Mouse (Mus musculus): ENCODE results near the gene Hoxd12.

Gene Hoxd12

DNA sequence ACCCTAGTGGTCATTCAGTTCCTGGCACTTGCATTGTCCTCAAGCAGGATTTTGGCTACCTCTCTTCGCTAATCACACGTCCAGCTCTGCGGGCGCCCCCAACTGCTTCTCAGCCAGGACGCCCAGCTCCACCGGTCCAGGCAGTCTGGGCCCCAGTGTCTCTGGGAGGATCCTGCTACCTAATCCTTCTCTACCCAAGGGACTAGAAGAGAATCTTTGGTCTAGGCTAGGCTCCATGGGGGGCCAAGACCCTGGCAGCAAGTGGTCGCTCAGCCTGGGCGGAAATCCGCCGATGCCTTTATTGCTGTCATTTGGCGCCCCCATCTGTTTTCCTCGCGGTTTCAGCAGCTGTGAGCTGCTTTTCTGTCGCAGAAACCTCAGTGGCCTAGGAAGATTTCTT, 13.1 kb upstream of the Hoxd12 start:
- in situ Hi-C loops (cut with MboI, MseI), result loop anchor here (10.0 to 25.0 kb wide), 3 partner anchors 367 to 1074 kb away; partner anchors contain the start of gene Chrna1

GRCm38 (mm10) chr2:74663291-74663925, 11.4 kb upstream of the Hoxd12 start:
- in situ Hi-C loops (cut with MboI, MseI), result loop anchor here (10.0 to 25.0 kb wide), 3 partner anchors 369 to 1076 kb away; partner anchors contain the start of gene Chrna1

- in situ Hi-C loops (cut with MboI, MseI), result loop anchor here (10.0 to 25.0 kb wide), 3 partner anchors 372 to 1079 kb away; partner anchors contain the start of gene Chrna1
Measured at GRCm38 (mm10) chr2:74666411-74666810, 8.4 kb upstream of the Hoxd12 start.

DNA sequence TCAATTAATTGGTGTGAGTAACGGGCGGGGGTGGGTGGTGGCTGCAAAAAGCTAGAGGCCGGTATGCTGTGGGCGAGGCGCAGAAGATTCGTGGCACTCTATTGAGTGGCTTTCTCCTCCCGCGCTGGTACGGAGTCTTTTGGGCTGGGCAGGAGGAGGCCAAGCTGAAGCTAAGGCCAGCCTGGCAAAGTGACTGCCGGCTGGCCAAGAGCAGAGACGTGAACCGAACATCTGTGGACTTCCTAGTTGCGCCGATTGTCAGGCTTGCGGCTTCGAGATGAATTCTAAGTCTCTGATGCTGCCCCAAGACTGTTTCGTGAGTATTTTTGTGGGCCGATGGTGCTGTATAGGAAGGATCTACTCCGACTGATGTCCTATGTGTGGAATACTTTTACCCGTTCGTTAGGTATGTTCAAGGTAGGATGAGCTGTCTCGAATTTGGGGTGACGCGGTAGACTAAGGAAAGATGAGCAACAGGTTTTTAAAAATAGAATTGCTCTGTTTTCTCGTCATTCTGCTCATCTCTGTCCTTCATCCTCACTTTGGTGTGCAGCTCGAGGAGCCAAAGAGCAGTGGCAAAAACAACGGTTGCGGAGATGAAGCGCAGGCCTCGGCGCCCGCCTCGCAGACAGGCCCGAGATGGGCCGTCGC, 7.5 kb upstream of the Hoxd12 start:
- in situ Hi-C loops (cut with MboI, MseI), result loop anchor here (10.0 to 25.0 kb wide), 3 partner anchors 373 to 1080 kb away; partner anchors contain the start of gene Chrna1

DNA sequence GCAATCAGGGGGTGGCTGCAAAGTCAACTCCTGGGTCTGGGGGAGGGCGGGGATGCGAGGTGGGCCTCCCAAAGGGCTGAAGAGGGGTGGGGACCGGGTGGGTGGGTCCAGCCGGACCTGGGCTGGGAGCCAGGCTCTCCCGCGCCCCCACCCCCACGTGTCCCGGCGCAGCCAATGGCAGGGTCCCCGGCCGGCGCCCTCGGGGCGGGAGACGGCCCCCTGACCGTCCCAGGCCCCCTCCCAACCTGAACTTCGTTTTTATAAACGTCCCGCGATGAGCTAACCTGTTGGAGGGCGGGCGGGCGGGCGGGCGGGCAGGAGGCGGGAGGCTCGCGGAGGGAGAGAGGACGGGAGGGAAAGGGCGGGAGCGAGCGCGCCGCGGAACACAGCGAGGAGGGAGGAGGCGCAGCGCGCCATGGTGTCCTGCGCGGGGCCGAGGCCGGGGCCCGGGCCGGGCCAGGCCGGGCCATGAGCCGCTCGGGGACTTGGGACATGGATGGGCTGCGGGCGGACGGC, 6.9 kb upstream of the Hoxd12 start, which contains the start of gene Hoxd13:
TSS of gene Hoxd13 (plus strand) at position 469 of the 516 bp plus-strand sequence.
- in situ Hi-C loops (cut with MboI, MseI), result loop anchor here (10.0 to 25.0 kb wide), 3 partner anchors 373 to 1081 kb away; partner anchors contain the start of gene Chrna1

DNA sequence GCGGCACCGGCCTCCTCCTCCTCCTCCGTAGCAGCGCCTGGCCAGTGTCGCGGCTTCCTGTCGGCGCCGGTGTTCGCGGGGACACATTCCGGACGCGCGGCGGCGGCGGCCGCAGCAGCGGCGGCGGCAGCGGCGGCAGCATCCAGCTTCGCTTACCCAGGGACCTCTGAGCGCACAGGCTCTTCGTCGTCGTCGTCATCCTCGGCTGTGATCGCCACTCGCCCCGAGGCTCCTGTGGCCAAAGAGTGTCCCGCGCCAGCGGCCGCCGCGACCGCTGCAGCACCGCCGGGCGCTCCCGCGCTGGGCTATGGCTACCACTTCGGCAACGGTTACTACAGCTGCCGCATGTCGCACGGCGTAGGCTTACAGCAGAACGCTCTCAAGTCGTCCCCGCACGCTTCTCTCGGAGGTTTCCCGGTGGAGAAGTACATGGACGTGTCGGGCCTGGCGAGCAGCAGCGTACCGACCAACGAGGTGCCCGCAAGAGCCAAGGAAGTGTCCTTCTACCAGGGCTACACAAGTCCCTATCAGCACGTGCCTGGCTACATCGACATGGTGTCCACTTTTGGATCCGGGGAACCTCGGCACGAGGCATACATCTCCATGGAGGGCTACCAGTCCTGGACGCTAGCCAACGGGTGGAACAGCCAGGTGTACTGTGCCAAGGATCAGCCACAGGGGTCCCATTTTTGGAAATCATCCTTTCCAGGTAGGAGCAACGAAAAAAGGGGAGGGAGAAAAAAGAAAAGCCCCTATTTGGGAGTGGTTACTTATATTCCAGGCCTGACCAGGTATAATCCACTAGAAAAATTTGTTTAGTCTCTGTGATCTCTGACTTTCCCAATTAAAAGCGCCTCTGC, 6.2 kb upstream of the Hoxd12 start:
- in situ Hi-C loops (cut with MboI, MseI), result loop anchor here (10.0 to 25.0 kb wide), 3 partner anchors 374 to 1081 kb away; partner anchors contain the start of gene Chrna1

DNA sequence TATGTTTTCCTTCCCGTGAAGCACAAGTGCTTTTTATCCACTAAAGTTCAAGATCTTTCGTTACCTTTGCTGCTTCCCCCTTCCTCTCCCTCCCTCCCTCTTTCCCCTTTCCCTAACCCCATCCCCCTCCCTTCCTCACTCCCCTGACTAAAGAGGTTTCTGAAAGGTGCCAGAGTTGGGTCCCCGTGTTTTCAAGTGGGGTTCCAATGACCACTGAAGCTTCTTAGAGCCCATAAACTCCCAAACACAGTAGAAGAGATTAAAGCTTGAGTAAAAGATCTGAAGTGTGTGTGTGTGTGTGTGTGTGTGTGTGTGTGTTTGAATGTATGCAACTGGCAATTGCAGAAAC, 5.6 kb upstream of the Hoxd12 start:
- in situ Hi-C loops (cut with MboI, MseI), result loop anchor here (10.0 to 25.0 kb wide), 3 partner anchors 374 to 1082 kb away; partner anchors contain the start of gene Chrna1

- in situ Hi-C loops (cut with MboI, MseI), result loop anchor here (10.0 to 25.0 kb wide), 3 partner anchors 375 to 1082 kb away; partner anchors contain the start of gene Chrna1
Measured at GRCm38 (mm10) chr2:74669650-74670235, 5.1 kb upstream of the Hoxd12 start.

DNA sequence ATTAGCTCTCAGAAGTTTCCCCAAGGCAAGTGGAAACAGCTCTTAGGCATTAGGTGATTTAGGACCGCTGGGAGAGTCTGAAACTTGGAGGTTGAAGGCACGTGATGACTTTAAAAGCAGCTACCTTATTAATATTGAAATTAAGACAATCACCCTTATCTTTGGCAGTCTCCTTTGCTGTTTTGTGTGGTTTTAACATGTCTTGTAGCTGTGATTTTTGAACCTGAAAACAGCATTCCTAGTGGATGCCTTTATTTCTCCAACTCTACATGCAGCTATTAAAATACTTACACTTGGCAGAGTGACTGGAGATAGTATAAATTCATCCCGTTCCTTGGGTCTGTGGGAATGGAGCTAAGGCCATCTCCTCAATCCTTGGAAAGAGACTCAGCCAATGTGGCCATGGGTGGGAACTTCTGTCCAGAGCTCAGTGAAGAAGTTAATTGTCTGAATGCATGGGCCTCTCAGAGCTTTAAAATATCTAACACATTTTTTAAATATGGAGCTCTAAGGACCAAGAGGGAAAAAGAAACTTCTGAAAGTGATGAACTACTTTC, 4.1 kb upstream of the Hoxd12 start:
- in situ Hi-C loops (cut with MboI, MseI), result loop anchor here (25.0 kb wide), 2 partner anchors 708 to 1083 kb away; partner anchors contain the start of gene Chrna1

GRCm38 (mm10) chr2:74671847-74672246, 3.0 kb upstream of the Hoxd12 start:
- in situ Hi-C loops (cut with MboI, MseI), result loop anchor here (25.0 kb wide), 2 partner anchors 710 to 1085 kb away; partner anchors contain the start of gene Chrna1

- in situ Hi-C loops (cut with MboI, MseI), result loop anchor here (25.0 kb wide), 2 partner anchors 710 to 1085 kb away; partner anchors contain the start of gene Chrna1
Measured at GRCm38 (mm10) chr2:74672481-74673362, 2.1 kb upstream of the Hoxd12 start.

DNA sequence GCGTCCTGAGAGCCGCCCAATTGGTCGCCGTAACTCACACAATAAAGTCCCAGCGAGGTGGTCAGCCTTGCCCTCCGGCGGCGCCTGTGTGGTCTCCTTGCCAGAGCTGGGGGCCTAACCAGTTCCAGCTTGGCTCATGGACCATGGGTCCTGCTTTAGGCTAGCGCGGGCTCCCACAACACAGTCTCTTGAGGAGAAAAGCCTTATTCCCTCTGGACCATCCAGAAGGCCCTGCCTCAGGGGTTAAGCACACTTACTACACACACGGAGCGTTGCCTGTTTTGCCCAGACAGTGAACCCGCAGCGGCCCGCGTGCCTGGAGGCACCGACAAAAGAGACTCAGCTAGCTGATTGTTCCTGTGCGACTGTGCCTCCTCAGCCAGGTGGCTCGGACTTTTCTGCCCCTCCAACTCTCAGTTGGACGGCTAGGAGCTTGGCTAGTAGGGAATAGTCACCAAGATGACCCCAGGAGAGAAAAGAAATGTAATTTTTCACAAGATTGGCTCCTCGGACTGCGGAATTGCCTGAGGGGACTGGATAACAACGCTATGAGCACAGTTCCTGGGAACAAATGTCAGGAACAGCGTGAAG, 883 bp upstream of the Hoxd12 start:
- in situ Hi-C loops (cut with MboI, MseI), result loop anchor here (25.0 kb wide), 2 partner anchors 712 to 1087 kb away; partner anchors contain the start of gene Chrna1

DNA sequence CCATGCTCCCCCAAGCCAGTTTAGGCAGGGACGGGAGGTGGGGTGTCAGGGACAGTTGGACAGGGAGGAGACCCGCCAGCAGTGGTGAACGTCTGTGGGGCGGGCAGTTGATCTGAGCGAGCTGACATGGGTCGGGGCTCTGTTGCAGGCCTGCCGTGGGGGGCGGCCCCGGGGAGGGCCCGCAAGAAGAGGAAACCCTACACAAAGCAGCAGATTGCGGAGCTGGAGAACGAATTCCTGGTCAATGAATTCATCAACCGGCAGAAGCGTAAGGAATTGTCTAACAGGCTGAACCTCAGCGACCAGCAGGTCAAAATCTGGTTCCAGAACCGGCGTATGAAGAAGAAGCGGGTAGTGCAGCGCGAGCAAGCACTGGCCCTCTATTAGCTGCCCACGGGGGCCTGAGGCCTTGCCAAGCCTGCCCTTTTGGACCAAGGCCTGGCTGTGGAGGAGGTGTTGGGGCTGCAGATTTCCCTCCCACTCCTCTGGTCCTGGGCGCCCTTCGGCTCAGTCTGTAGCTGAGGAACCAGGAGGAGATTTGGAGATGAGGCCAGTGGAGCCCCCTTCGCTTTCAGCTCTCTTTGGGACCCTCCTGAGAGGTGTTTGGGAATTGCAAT, 961 bp downstream of the Hoxd12 start:
- in situ Hi-C loops (cut with MboI, MseI), result loop anchor here (25.0 kb wide), 1 partner anchor 912 kb away; no protein-coding TSS in a partner anchor

- in situ Hi-C loops (cut with MboI, MseI), result loop anchor here (25.0 kb wide), 1 partner anchor 911 kb away; no protein-coding TSS in a partner anchor
Measured at GRCm38 (mm10) chr2:74676376-74677052, 1.7 kb downstream of the Hoxd12 start.

DNA sequence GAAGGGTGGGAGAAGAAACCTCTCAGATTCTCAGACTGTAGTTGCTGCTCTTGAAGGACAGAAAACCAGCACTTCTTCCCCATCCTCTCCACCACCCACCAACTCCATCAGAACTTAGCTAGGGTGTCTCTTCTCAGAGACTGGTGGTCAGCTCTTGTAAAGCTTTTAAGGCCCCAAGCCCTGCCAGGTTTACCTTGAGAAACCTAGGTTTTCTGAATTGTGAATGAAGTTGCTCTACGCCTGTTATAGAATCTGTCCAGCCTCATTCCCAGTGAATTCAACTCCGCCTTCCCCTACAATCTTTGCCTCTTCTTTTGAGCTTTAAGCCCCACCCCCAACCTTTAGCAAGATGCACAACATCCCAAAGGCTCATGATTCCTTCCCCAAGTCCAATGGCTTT, 2.3 kb downstream of the Hoxd12 start:
- in situ Hi-C loops (cut with MboI, MseI), result loop anchor here (25.0 kb wide), 1 partner anchor 910 kb away; no protein-coding TSS in a partner anchor

DNA sequence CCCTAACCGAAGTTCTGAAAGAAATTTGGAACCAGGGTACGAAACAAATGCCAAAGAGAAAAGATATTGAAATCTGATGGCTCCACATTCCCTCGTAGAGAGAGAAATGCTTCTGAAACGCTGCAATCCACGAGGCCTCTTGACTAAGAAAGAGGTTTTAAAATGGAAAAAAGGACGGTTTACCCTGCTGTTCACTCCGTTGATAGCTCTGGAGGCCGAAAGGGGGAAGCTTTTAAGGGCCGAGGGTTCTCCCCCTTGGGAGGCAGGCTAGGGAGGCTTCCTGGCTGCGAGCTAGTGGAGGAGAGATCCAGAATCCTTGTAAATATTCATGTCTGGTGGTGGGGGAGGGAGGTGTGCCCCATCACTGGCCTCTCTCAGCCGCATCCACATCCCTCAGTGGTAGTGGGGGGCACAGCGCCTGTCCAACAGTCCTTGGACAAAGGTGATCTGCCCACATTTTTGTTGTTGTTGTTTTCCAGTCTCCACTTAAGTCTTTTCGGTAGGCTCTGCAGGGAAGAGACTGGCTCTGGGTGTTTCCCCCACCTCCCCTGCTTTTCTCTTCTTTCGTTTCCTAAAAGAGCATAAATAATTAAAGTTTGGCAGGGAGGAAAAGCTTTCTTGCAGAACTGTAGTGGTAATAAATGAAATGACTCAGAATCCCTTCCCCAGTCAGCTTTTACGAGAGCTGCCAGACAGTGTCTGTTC, 4.2 kb downstream of the Hoxd12 start, which contains the start of gene Hoxd11:
TSS of gene Hoxd11 (plus strand) at position 667 of the 705 bp plus-strand sequence.
- in situ Hi-C loops (cut with MboI, MseI), result loop anchor here (25.0 kb wide), 1 partner anchor 908 kb away; no protein-coding TSS in a partner anchor

DNA sequence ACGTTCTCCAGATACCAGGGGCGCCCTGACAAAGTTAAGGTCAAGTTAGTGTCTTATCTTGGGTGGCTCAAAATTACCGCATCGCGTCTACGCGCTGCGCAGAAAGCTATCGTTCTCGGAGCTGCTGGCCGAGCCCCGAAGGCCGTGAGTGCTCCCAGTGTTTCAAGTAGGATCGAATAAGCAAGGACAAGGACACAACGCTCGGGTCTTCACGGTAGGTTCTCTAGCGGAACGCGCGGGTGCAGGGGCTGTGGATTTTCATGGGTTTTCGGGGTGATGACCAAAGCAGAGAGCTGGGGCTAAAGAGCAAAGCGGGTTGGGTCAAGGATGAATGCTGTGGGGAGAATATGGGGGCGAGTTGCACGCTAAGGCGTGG, 4.8 kb downstream of the Hoxd12 start:
- in situ Hi-C loops (cut with MboI, MseI), result loop anchor here (25.0 kb wide), 1 partner anchor 908 kb away; no protein-coding TSS in a partner anchor

Measured in regulatory T cell (primary cell).